Mouse (Mus musculus) forelimb bud, embryonic 11.5 days (tissue): ENCODE results near the gene Sqstm1.

Source experiments
- DNase-seq: peaks from one replicate; pipeline ENCODE4 v3.0.0-alpha.2; 2012; ENCODE audit warnings: low read depth, low spot score

Sqstm1 gene

GRCm38 (mm10) chr11:50211322-50212059 lies 864 bp upstream of the Sqstm1 start:
- no peak for DNase-seq

GRCm38 (mm10) chr11:50210101-50210504 lies 524 bp downstream of the Sqstm1 start:
- peak; percentile 91 for DNase-seq

DNA sequence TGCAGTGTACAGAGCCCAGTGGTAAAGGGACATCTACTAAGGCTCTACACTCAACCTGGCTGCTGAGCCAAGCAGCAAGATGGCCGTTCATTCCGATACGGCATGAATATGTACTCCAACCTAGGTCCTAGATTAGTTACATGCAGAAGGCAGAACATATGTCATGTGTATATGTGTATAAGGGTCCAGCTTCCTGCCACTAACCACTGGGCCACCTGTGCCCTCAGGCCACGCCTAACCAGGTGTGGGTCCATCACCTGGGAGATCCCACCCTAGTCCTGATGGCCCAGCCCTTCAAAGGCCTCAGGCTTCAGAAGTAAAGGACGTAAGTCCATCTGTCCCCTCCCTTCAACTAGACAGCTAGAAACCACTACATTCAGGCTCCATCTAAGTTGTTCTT lies 2.6 kb downstream of the Sqstm1 start:
- DNase-seq: no peak

- no peak for DNase-seq
Measured at GRCm38 (mm10) chr11:50207344-50207743, 3.3 kb downstream of the Sqstm1 start.

DNA sequence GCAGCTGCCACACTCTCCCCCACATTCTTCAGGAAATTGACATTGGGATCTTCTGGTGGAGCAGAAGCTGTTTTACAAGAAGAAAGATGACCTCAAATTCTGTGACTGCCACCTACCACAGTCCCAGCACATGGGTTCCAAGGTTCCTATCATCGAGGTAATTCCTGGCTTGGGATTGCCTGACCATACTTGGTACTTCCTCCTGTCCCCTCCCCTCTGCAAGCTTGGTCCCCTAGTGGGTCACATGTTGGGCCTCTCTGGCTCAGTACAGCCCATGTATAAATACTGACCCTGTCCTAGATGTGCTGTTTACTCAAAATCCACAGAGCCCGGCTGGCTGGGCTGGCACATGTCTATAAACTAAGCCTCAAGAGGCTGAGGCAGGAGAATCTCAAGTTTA lies 4.6 kb downstream of the Sqstm1 start:
- no peak for DNase-seq

GRCm38 (mm10) chr11:50205434-50205833 lies 5.2 kb downstream of the Sqstm1 start:
- DNase-seq: no peak

DNA sequence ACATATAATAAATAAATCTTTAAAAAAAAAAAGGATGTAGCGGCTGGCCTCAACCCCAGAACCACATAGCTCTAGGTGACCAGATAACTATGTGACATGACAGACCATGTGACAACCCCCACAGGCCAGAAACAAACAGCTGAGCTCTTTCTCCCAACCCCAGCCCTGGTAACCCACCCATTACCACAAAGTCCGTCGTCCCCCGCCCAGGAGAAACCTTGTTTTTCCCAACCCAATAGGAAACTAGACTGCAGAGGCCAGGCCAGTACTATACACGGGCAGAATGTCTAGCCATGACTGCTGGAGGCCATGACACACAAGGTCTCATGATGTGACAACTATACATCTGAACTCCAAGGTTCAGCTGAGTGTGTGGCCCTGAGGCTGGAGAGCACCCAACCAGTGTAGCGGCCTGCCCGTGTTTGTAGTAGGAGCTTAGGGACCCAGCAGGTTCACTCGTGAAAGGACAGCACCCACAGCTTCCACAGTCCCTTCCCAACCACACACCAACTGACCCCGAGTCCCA lies 7.3 kb downstream of the Sqstm1 start:
- no peak for DNase-seq

- no peak for DNase-seq
Measured at GRCm38 (mm10) chr11:50201590-50201989, 9.0 kb downstream of the Sqstm1 start.

DNA sequence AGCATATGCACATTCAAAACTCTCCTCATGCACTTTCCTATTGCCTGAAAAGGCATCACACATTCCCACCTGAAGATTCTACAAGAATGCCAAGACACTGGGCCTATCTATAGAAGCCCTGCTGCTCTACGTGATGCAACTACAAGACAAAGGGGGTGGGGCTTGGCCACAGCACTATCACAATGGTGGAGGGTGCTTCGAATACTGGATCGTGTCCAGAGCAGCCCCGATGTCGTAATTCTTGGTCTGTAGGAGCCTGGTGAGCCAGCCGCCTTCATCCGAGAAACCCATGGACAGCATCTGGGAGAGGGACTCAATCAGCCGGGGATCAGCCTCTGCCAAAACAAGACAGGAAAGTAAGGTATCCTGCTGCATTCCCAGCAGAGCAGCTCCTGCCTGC lies 10.0 kb downstream of the Sqstm1 start:
- DNase-seq: no peak

- no peak for DNase-seq
Measured at GRCm38 (mm10) chr11:50198916-50199315, 11.7 kb downstream of the Sqstm1 start.

- no peak for DNase-seq
Measured at GRCm38 (mm10) chr11:50198219-50198846, 12.3 kb downstream of the Sqstm1 start.

DNA sequence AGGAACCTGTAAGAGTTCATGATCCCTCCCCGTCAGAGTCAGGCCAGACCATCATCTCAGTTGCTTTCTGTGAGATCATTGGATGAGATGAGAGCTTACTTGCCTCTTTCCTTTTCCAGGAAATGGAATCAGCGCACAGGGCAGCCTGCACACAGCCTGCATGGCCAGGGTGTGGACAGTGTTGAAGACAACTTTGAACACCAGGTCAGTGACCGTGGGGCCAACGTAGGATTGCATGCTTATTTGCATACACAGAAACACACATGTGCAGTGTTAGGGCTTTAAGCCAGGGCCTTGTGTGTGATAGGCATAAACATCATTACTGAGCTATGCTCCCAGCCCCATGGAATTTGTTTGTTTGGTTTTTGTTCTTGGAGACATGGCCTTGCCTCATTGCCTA lies 13.1 kb downstream of the Sqstm1 start:
- no peak for DNase-seq

DNA sequence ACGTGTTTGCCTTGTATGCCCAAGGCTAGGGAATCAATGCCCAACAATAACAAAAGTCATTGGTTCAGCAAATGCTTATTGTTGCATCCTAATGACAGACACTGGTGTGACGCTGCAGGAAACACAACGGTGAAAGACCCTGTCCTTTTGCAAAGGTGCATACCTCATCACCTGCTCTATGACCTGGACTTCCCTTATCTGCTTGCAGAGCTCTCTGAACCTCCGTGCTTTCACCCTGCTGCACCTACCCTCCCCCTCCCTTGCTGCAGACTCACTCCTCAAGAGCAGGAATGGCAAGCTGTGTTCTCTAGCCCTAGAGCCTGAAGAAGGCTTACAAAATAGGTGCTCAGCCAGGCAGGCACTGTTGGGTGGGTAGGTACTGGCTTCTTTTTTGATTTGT lies 15.8 kb downstream of the Sqstm1 start:
- no peak for DNase-seq

DNA sequence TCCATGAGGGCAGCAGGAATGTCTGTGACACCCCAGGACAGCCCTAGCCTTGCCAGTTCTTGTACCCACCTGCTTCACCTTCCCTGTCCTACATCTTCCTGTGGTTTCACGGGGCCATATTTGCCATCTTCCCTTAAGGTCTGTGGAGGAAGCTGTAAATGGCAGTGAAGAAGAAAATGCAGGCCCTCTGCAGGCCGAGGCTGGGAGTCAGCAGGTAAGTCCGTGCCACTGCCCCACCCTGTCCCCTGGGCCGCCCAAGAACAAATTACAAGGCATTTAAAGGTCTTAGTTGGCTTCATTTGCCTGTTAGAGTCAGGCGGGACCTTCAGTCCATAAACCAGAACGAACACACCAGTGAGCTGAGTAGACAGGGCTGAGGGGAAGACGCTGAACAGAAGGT lies 16.6 kb downstream of the Sqstm1 start:
- DNase-seq: no peak

DNA sequence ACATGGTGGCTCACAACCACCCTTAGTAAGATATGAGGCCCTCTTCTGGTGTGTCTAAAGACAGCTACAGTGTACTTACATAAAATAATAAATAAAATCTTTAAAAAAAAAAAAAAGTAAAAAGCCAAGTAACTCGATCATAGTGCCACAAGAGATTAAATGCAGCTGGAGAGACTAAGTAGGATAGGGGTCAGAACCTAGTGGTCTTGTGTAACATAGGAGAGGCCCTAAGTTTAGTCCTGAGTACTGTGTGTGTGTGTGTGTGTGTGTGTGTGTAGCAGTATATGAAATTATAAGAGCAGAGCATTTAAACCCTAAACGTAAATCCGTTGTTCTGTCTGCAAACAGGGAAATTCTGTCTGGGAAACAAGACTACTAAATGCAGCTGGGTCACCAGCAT lies 18.3 kb downstream of the Sqstm1 start:
- DNase-seq: no peak

GRCm38 (mm10) chr11:50190362-50190761 lies 20.3 kb downstream of the Sqstm1 start:
- DNase-seq: no peak

- DNase-seq: no peak
Measured at GRCm38 (mm10) chr11:50188682-50189081, 21.9 kb downstream of the Sqstm1 start.

DNA sequence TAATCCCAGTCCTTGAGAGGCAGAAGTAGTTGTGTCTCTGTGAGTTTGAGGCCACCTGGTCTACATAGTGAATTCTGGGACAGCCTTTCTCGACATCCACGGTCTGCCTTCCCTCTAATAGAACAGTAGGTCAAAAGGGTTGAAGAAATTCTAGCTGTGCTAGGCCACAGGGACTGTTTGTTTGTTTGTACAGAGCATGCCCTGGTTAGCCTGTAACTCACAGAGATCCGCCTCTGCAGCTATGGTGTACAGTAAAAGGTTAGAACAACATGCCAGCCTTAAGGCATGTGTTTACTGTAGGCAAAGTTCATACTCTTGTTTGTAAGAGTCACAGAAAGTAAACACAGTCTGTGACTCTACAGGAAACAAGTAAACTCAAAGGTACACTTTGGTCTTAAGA lies 25.8 kb downstream of the Sqstm1 start:
- no peak for DNase-seq

DNA sequence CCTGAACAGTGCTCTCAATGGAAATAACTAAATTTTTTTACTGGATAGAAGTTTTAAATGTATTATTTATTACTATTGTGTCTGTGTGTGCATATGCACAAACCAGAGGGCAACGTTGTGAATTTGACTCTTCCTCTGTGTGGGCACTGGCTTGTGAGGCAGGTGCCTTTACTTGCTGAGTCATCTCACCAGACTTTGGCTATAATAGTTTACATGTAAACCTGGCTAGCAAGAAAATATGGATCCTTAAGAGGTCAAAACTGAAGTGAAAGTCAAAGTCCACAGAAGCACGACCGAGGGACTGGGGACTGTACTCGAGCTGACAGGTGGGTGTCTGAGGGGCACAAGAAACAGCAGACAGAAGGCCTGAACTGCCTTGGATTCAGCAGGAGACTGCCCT lies 27.9 kb downstream of the Sqstm1 start:
- DNase-seq: no peak

DNA sequence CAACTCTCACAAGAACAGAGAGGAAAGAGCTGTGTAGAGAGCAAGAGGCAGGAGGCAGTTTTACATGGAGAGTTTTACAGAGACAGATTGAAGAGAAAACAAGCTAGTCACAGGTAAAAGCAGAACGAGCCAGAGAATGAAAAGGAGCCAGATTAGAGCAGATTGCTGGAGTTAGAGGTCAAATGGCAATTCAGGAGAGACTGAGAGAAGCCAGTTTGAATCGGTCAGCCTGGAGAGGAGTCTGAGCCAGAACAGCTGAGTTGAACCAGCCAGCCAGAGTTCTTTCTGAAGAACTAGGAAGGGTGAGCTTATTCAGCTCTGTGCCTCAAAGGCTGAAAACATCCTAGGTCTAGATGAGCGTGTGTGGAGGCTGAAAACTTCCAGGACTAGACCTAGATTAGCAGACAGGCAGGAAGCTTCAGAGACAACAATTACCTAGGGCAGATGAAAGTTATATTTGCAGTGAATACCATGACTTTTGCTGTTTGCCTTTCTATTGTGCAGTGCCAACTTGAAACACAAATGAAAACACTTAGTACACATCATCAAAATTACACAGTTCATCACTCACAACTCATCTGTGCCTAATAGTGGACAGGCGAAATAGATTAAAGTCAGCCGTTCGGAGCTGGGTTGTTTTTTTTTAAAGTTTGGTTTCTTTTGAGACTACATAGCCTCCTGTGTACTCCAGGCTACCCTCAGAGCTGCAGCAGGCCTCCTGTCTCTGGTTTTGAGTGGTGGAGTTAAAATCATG lies 30.0 kb downstream of the Sqstm1 start:
- no peak for DNase-seq

GRCm38 (mm10) chr11:50178532-50179488 lies 31.8 kb downstream of the Sqstm1 start:
- no peak for DNase-seq
